Mouse (Mus musculus): Measurements from ENCODE around the gene Med12l. TPM values are rescaled to one million over a fixed set of nuclear protein-coding genes. Genes with fewer than 3 reads are reported as not detected.
A peak's percentile ranks its signal among the peaks of the same experiment; 100 is the strongest.

The Med12l gene
- polyA plus RNA-seq, 1 experiment from 2014 or later: 1.6 TPM

- WGBS: 24% methylated on average over 4 of the region's 4 CpGs
- H3K4me1 ChIP-seq (ENCODE audit: control insufficient read depth, insufficient read depth, low read length): no peaks in the 10 kb centered on the region
- no peaks in the 10 kb centered on the region for H3K36me3 ChIP-seq (ENCODE audit: control insufficient read depth, insufficient read depth, low read length)
- H3K4me3 ChIP-seq (ENCODE audit: low read depth, low read length): no peak overlapping the region
- H3K4me2 ChIP-seq (ENCODE audit: low read depth, severe bottlenecking): no peak overlapping the region
- no peaks in the 10 kb centered on the region for H3K9me3 ChIP-seq (ENCODE audit: control insufficient read depth, low read length)
- ATAC-seq (ENCODE audit: insufficient number of reproducible peaks, low FRiP score, low TSS enrichment, low read depth) (no peak), DNase-seq (ENCODE audit: low spot score) (no peak)
- no peak overlapping the region for H3K27ac ChIP-seq (replicated peaks; ENCODE audit: low read depth, low read length)
- H3K27me3 ChIP-seq (ENCODE audit: control insufficient read depth, insufficient read depth, low read length): no peaks in the 10 kb centered on the region
- no peak overlapping the region for H3K9ac ChIP-seq (ENCODE audit: low read length)
These were observed 19.8 kb upstream of the Med12l start for GRCm38 (mm10) chr3:58985816-58986215.

GRCm38 (mm10) chr3:58989374-58989773 lies 16.3 kb upstream of the Med12l start:
- Histone ChIP-seq H3K4me2 (ENCODE audit: low read depth, severe bottlenecking) (no peak overlapping the region), H3K4me1 (ENCODE audit: control insufficient read depth, insufficient read depth, low read length) (no peaks in the 10 kb centered on the region), H3K27me3 (ENCODE audit: control insufficient read depth, insufficient read depth, low read length) (no peaks in the 10 kb centered on the region), H3K9me3 (ENCODE audit: control insufficient read depth, low read length) (no peaks in the 10 kb centered on the region), H3K9ac (ENCODE audit: low read length) (no peak overlapping the region), H3K27ac (replicated peaks; ENCODE audit: low read depth, low read length) (no peak overlapping the region), H3K4me3 (ENCODE audit: low read depth, low read length) (no peak overlapping the region), H3K36me3 (ENCODE audit: control insufficient read depth, insufficient read depth, low read length) (no peaks in the 10 kb centered on the region)
- DNase-seq (ENCODE audit: low spot score) (no peak), ATAC-seq (ENCODE audit: insufficient number of reproducible peaks, low FRiP score, low TSS enrichment, low read depth) (no peak)
- 34% methylated on average over 3 of the region's 3 CpGs for WGBS

- no peak overlapping the region for H3K4me3 ChIP-seq (ENCODE audit: low read depth, low read length)
- H3K9ac ChIP-seq (ENCODE audit: low read length): no peak overlapping the region
- H3K27ac ChIP-seq (replicated peaks; ENCODE audit: low read depth, low read length): no peak overlapping the region
- H3K27me3 ChIP-seq (ENCODE audit: control insufficient read depth, insufficient read depth, low read length): no peaks in the 10 kb centered on the region
- no peaks in the 10 kb centered on the region for H3K4me1 ChIP-seq (ENCODE audit: control insufficient read depth, insufficient read depth, low read length)
- ATAC-seq (ENCODE audit: insufficient number of reproducible peaks, low FRiP score, low TSS enrichment, low read depth) (no peak), DNase-seq (ENCODE audit: low spot score) (no peak)
- no peak overlapping the region for H3K4me2 ChIP-seq (ENCODE audit: low read depth, severe bottlenecking)
- 70% methylated on average over 3 of the region's 3 CpGs for WGBS
- no peaks in the 10 kb centered on the region for H3K9me3 ChIP-seq (ENCODE audit: control insufficient read depth, low read length)
- H3K36me3 ChIP-seq (ENCODE audit: control insufficient read depth, insufficient read depth, low read length): no peaks in the 10 kb centered on the region
These were observed 15.1 kb upstream of the Med12l start for GRCm38 (mm10) chr3:58990556-58990955.

- no peaks in the 10 kb centered on the region for H3K27me3 ChIP-seq (ENCODE audit: control insufficient read depth, insufficient read depth, low read length)
- ATAC-seq (ENCODE audit: insufficient number of reproducible peaks, low FRiP score, low TSS enrichment, low read depth) (no peak), DNase-seq (ENCODE audit: low spot score) (no peak)
- no peak overlapping the region for H3K9ac ChIP-seq (ENCODE audit: low read length)
- H3K36me3 ChIP-seq (ENCODE audit: control insufficient read depth, insufficient read depth, low read length): no peaks in the 10 kb centered on the region
- H3K4me1 ChIP-seq (ENCODE audit: control insufficient read depth, insufficient read depth, low read length): no peaks in the 10 kb centered on the region
- no peak overlapping the region for H3K27ac ChIP-seq (replicated peaks; ENCODE audit: low read depth, low read length)
- H3K4me2 ChIP-seq (ENCODE audit: low read depth, severe bottlenecking): no peak overlapping the region
- no peak overlapping the region for H3K4me3 ChIP-seq (ENCODE audit: low read depth, low read length)
- no peaks in the 10 kb centered on the region for H3K9me3 ChIP-seq (ENCODE audit: control insufficient read depth, low read length)
These were observed 13.5 kb upstream of the Med12l start for GRCm38 (mm10) chr3:58992122-58992521.

GRCm38 (mm10) chr3:58993619-58994018 lies 12.0 kb upstream of the Med12l start:
- Histone ChIP-seq H3K36me3 (ENCODE audit: control insufficient read depth, insufficient read depth, low read length) (no peaks in the 10 kb centered on the region), H3K9me3 (ENCODE audit: control insufficient read depth, low read length) (no peaks in the 10 kb centered on the region), H3K27ac (replicated peaks; ENCODE audit: low read depth, low read length) (no peak overlapping the region), H3K27me3 (ENCODE audit: control insufficient read depth, insufficient read depth, low read length) (no peaks in the 10 kb centered on the region), H3K4me1 (ENCODE audit: control insufficient read depth, insufficient read depth, low read length) (no peaks in the 10 kb centered on the region), H3K4me3 (ENCODE audit: low read depth, low read length) (no peak overlapping the region), H3K4me2 (ENCODE audit: low read depth, severe bottlenecking) (no peak overlapping the region), H3K9ac (ENCODE audit: low read length) (no peak overlapping the region)
- WGBS: 87% methylated on average over 3 of the region's 3 CpGs
- DNase-seq (ENCODE audit: low spot score): no peak
- no peak for ATAC-seq (ENCODE audit: insufficient number of reproducible peaks, low FRiP score, low TSS enrichment, low read depth)

GRCm38 (mm10) chr3:59003756-59004155 lies 1.9 kb upstream of the Med12l start:
- H3K27me3 ChIP-seq (ENCODE audit: control insufficient read depth, insufficient read depth, low read length): 0 out of 2 replicates have a peak, but pooled peaks cover 6% of the 10 kb centered on the region
- no peak overlapping the region for H3K9ac ChIP-seq (ENCODE audit: low read length)
- no peak overlapping the region for H3K4me2 ChIP-seq (ENCODE audit: low read depth, severe bottlenecking)
- no peaks in the 10 kb centered on the region for H3K4me1 ChIP-seq (ENCODE audit: control insufficient read depth, insufficient read depth, low read length)
- DNase-seq (ENCODE audit: low spot score): no peak
- H3K27ac ChIP-seq (replicated peaks; ENCODE audit: low read depth, low read length): no peak overlapping the region
- WGBS: 76% methylated on average over 5 of the region's 5 CpGs
- H3K36me3 ChIP-seq (ENCODE audit: control insufficient read depth, insufficient read depth, low read length): no peaks in the 10 kb centered on the region
- no peak overlapping the region for H3K4me3 ChIP-seq (ENCODE audit: low read depth, low read length)
- ATAC-seq (ENCODE audit: insufficient number of reproducible peaks, low FRiP score, low TSS enrichment, low read depth): no peak
- H3K9me3 ChIP-seq (ENCODE audit: control insufficient read depth, low read length): no peaks in the 10 kb centered on the region

DNA sequence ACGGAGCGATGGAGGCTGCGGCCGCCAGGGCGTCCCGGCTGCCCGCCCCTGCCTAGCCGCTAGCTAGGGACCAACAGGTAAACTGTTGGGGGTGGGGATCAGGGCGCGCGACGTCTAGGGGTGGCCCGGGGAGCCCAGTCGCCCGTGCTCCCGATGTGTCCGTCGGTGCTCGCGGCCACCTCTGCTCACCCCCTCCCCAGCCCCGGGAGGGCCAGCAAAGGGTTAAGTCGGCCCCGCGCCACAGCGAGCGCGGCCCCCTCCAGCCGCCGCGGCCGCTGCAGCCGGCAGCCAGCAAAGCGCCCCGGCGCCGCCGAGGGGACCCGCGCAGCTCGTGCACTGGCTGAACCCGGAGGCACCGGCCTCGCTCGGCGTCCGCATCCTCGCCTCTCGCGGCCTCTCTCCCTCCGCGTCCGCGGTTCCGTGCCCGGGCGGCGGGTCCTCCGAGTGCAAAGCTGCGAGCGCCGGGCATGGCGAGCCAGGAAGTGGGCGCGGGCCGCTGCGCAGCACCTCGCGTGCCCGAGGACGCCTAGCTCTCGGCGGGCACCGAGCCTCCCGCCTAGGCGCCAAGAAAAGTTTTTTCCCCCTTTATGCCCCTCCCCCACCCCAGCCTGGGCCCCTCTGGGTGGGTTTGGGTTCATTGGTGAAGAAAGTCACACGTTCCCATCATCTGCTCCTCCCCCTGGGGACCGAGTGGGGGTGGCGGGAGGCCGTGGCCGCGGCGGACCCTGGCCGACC lies 538 bp downstream of the Med12l start:
- 0 out of 2 replicates have a peak, but pooled peaks cover 6% of the 10 kb centered on the region for H3K27me3 ChIP-seq (ENCODE audit: control insufficient read depth, insufficient read depth, low read length)
- ATAC-seq (ENCODE audit: insufficient number of reproducible peaks, low FRiP score, low TSS enrichment, low read depth) (peak; percentile 68), DNase-seq (ENCODE audit: low spot score) (peak; percentile 76)
- no peaks in the 10 kb centered on the region for H3K4me1 ChIP-seq (ENCODE audit: control insufficient read depth, insufficient read depth, low read length)
- H3K36me3 ChIP-seq (ENCODE audit: control insufficient read depth, insufficient read depth, low read length): no peaks in the 10 kb centered on the region
- no peaks in the 10 kb centered on the region for H3K9me3 ChIP-seq (ENCODE audit: control insufficient read depth, low read length)
- H3K9ac ChIP-seq (ENCODE audit: low read length): peak overlapping the region; percentile 49
- H3K4me3 ChIP-seq (ENCODE audit: low read depth, low read length): peak overlapping the region; percentile 70
- peak overlapping the region; percentile 95 for H3K4me2 ChIP-seq (ENCODE audit: low read depth, severe bottlenecking)
- peak overlapping the region; percentile 73 for H3K27ac ChIP-seq (replicated peaks; ENCODE audit: low read depth, low read length)
- under 1% methylated on average over 60 of the region's 83 CpGs for WGBS

DNA sequence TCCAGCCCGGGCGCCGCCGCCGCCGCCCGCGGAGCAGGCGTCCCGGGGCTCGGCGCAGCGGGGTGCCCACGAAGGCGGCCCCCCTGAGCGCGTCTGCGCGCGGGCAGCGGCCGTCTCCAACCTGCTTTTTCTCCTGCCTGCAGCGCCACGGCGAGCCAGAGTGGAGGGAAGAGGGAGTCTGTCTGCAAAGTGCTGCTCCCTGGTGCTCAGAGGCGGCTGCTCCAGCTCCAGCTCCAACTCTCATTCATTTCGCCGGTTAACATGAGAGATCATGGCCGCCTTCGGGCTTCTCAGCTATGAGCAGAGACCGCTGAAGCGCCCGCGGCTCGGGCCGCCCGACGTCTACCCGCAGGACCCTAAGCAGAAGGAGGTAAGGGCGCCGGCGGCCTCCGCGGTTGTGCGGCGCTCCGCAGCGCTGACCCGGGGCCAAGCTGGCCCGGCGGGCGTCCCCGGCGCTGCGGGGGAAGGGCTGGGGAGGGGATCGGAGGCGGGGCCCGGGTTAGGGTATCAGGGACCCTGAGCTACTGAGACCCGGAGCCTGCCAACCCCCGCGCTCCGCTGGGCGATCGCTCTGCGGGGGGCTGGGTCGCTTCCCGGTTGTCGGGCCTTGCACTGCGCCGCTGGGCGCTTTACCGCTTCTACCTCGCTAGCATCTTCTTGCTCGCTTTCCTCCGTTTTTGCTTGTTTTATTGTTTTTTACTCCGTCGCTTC lies 1.3 kb downstream of the Med12l start:
- 0 out of 2 replicates have a peak, but pooled peaks cover 6% of the 10 kb centered on the region for H3K27me3 ChIP-seq (ENCODE audit: control insufficient read depth, insufficient read depth, low read length)
- WGBS: under 1% methylated on average over 68 of the region's 77 CpGs

More for the DNA sequence above, 1.3 kb downstream of the Med12l start:
- H3K36me3 ChIP-seq (ENCODE audit: control insufficient read depth, insufficient read depth, low read length): no peaks in the 10 kb centered on the region
- peak; percentile 82 for ATAC-seq (ENCODE audit: insufficient number of reproducible peaks, low FRiP score, low TSS enrichment, low read depth)
- H3K4me2 ChIP-seq (ENCODE audit: low read depth, severe bottlenecking): peak overlapping the region; percentile 95
- no peaks in the 10 kb centered on the region for H3K4me1 ChIP-seq (ENCODE audit: control insufficient read depth, insufficient read depth, low read length)
- H3K27ac ChIP-seq (replicated peaks; ENCODE audit: low read depth, low read length): peak overlapping the region; percentile 73; the same call in 1 of the 2 replicates
- no peaks in the 10 kb centered on the region for H3K9me3 ChIP-seq (ENCODE audit: control insufficient read depth, low read length)
- DNase-seq (ENCODE audit: low spot score): peak; percentile 82
- peak overlapping the region; percentile 70 for H3K4me3 ChIP-seq (ENCODE audit: low read depth, low read length)
- H3K9ac ChIP-seq (ENCODE audit: low read length): peak overlapping the region; percentile 49

All from limb, embryonic 11.5 days (tissue).